Mouse (Mus musculus) limb, embryonic 13.5 days (tissue): ENCODE measurements around the gene Rab43. TPM values are rescaled to one million over a fixed set of nuclear protein-coding genes. Genes with fewer than 3 reads are reported as not detected.

Experiments used
- ATAC-seq: fragments of 200-750 bp; cut with Nextera tagmentation; 2 replicates; pipeline ENCODE4 v1.8.0; 2017; ENCODE audit warnings: low read depth, moderate number of reproducible peaks, moderate TSS enrichment; ENCODE audit not compliant: low FRiP score
- H3K27ac ChIP-seq: fragments of 300-500 bp; sonication (generic); 2 replicates; pipeline ENCODE4 v1.5.1; 2015; ENCODE audit warnings: inconsistent platforms, mild to moderate bottlenecking, moderate library complexity
- H3K27me3 ChIP-seq: fragments of 300-500 bp; sonication (generic); 2 replicates; pipeline ENCODE4 v1.6.1; 2015; ENCODE audit warnings: mild to moderate bottlenecking, inconsistent platforms
- H3K36me3 ChIP-seq: fragments of 300-500 bp; sonication (generic); 2 replicates; pipeline ENCODE4 v1.6.1; 2015; ENCODE audit warnings: inconsistent platforms, mild to moderate bottlenecking, moderate library complexity
- H3K4me1 ChIP-seq: fragments of 300-500 bp; sonication (generic); 2 replicates; pipeline ENCODE4 v1.6.1; 2015; ENCODE audit warnings: inconsistent platforms
- H3K4me2 ChIP-seq: fragments of 300-500 bp; sonication (generic); replicated peaks from 2 replicates; pipeline ENCODE4 v1.6.1; 2015; ENCODE audit warnings: inconsistent platforms, mild to moderate bottlenecking, moderate library complexity
- H3K4me3 ChIP-seq: fragments of 300-500 bp; sonication (generic); 2 replicates; pipeline ENCODE4 v1.5.1; 2015; ENCODE audit warnings: moderate library complexity, mild to moderate bottlenecking, inconsistent platforms
- H3K9ac ChIP-seq: fragments of 300-500 bp; sonication (generic); 2 replicates; pipeline ENCODE4 v1.6.1; 2015; ENCODE audit warnings: mild to moderate bottlenecking, inconsistent platforms
- H3K9me3 ChIP-seq: fragments of 300-500 bp; sonication (generic); 2 replicates; pipeline ENCODE4 v1.6.1; 2016; ENCODE audit warnings: inconsistent platforms
- WGBS: fragments of 180-500 bp; shearing (Covaris S2); methylation state at CpG from one replicate; pipeline ENCODE4 v1.1.7; 2015; 5-methylcytosine and 5-hydroxymethylcytosine counted together
- polyA plus RNA-seq: library from polyadenylated mRNA; unstranded; fragments of >200 nt; fragmentation: Nextera tagmentation; extraction: Ambion mirVana; gene quantifications from 2 replicates; pipeline ENCODE4 v1.2.1, GENCODE M21; 2015

The Rab43 gene
- polyA plus RNA-seq, 1 experiment from 2014 or later = 9.8 TPM

DNA sequence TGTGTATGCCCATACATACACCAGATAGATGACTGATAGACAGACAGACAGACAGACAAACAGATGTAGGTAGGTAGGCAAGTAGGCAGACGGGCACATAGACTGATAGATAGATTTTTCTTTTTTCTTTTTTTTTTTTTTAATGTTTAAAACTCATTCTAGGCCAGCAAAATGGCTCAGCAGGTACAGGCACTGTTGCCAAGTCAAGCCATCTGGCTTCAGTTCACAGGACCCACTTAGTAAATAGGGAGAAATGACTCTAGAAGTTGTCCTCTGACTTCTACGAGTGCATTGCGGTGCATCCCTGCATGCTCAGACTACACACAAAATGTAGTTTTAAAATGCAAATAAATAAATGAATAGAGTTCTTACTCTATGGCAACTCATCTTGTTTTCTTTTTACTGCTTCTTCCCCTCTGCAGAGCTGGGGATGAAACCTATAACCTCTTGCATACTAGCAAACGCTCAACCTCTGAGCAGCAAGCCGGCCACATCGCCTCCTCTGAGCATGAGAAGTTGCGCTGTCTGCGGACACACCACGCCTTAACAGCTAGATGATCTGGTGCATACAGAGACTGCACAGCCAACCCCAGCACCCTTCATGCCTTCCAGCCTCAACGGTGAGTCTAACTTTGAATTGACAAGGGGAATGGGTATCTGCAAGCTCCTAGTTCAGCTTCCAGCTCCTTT is 18.0 kb downstream of the Rab43 start:
- no peaks in the 10 kb centered on the region for H3K9me3 ChIP-seq
- no peak overlapping the region for H3K4me2 ChIP-seq
- no peak for ATAC-seq
- H3K9ac ChIP-seq = no peak overlapping the region
- H3K4me3 ChIP-seq = no peak overlapping the region
- peaks cover 32% of the 10 kb centered on the region for H3K36me3 ChIP-seq
- H3K27me3 ChIP-seq = no peaks in the 10 kb centered on the region
- H3K4me1 ChIP-seq = peaks cover 18% of the 10 kb centered on the region
- WGBS = 94% methylated on average over 10 of the region's 10 CpGs
- H3K27ac ChIP-seq = no peak overlapping the region

DNA sequence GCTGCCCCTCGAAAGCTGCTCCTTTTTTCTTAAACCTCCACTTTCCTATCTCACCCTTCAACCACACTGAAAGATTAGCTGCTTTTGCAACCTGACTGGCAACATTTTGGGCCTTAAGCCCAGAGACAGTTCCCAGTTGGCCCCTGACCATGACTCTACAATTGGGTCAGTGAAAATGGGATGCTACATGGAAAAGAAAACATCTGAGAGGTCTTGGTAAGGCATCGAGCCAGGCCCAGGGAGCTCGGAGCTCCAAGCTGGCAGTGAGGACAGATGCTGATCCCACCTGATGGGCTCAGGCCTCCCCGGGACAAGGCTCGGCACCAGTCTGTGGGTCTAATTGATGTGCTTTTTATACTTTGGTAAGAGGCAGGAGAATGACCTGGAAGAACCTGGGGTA is 20.1 kb downstream of the Rab43 start:
- 95% methylated on average over 5 of the region's 5 CpGs for WGBS
- no peak for ATAC-seq
- H3K27ac ChIP-seq = no peak overlapping the region
- no peak overlapping the region for H3K4me3 ChIP-seq
- H3K9me3 ChIP-seq = no peaks in the 10 kb centered on the region
- H3K4me1 ChIP-seq = peaks cover 11% of the 10 kb centered on the region
- peaks cover 28% of the 10 kb centered on the region for H3K36me3 ChIP-seq
- H3K27me3 ChIP-seq = no peaks in the 10 kb centered on the region
- no peak overlapping the region for H3K9ac ChIP-seq
- no peak overlapping the region for H3K4me2 ChIP-seq

DNA sequence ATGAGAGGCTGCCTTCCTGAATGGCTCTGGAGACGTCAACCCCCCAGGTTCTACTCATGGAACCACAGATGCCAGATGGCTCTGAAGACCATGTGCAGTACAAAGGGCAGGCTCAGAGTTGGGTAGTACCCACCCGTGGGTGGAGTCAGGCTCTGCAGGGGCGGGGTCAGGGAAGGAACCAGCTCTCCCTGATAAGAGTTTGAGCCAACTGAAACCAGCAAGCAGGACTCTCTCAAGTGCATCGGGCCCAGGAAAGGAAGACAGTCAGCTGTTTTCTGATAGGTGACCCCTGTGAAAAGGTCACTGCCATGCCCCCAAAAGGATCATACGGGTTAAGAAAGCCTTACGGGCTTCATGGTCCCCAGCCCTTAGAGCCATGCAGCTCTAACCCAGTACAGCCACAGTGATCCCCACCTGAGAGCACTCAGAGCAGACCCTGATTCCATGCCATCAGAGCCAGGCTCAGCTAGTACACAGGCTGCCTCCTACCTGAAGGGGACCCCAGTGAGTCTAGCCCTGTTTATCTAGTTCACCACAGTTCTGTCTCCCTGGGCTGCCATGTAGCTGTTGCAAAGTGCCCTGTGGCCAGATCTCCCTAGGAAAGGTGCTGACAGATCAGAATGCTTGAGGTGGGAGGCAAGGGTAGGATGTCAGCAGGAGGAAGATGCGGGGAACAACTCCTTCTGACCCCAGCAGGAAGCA is 21.0 kb downstream of the Rab43 start:
- Histone ChIP-seq H3K9ac (no peak overlapping the region), H3K4me2 (no peak overlapping the region), H3K36me3 (peaks cover 28% of the 10 kb centered on the region), H3K27ac (no peak overlapping the region), H3K9me3 (no peaks in the 10 kb centered on the region), H3K27me3 (no peaks in the 10 kb centered on the region), H3K4me1 (peaks cover 11% of the 10 kb centered on the region), H3K4me3 (no peak overlapping the region)
- 65% methylated on average over 7 of the region's 7 CpGs for WGBS
- no peak for ATAC-seq

DNA sequence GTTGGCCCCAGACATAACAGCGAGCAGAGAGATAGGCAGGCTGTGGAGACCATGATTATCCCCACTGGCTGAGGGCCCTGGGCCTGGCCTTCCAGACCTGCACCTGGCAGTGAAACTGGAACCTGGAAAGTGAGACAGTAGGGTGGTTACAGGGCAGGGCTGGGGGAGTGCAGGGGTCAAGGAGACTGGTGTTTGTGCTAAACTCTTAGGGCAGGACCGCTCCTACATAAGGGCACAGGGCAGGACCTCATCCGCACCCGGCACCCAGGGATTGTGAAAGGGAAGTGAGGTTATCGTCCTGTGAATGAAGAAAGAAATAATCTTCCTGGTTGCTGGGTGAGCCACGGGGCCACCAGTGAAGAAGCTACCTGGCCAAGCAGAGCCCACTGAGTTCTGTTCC is 22.2 kb downstream of the Rab43 start:
- Histone ChIP-seq H3K27ac (no peak overlapping the region; the same call in 1 of the 2 replicates), H3K9me3 (no peaks in the 10 kb centered on the region), H3K9ac (peak overlapping the region; percentile 50), H3K4me3 (no peak overlapping the region), H3K36me3 (peaks cover 28% of the 10 kb centered on the region), H3K4me2 (no peak overlapping the region), H3K4me1 (peaks cover 11% of the 10 kb centered on the region), H3K27me3 (no peaks in the 10 kb centered on the region)
- ATAC-seq = no peak
- WGBS = 93% methylated on average over 6 of the region's 6 CpGs

DNA sequence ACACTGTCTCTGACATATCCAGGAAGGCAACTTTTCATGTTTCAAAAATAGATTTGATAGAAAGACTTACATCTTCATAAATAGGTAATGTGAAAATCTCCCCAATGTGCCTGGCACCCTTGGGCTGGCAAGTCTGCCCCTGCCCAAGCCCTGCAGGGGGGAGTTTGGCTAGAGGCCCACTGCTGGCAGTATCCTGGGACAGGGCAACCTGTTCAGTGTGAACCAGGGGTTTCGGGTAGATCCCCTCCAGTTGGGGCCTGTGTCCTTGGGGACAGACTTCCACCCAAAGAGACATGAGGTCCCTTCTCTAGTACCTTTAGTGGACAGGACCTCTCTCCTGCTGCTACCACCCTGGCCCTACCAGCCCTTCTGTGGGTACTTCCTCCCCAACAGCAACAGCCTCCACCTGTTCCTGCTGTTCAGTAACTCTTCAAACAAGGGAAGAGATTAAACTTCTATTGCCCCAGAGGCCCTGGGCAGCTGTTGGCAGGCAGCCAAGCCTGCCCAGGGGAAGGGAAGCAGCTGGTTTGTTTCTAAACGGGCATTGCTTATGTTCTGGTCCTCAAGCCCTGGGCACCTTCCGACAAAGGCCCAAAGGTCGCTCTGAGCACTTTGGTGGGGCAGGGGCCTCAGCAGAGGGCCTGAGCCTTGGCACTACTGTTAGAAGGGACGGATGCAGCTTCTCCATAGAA is 22.9 kb downstream of the Rab43 start:
- no peak for ATAC-seq
- 46% methylated on average over 5 of the region's 5 CpGs for WGBS
- Histone ChIP-seq H3K9me3 (no peaks in the 10 kb centered on the region), H3K27me3 (no peaks in the 10 kb centered on the region), H3K36me3 (peaks cover 28% of the 10 kb centered on the region), H3K9ac (peak overlapping the region; percentile 50; the same call in 1 of the 2 replicates), H3K27ac (no peak overlapping the region; the same call in 1 of the 2 replicates), H3K4me2 (no peak overlapping the region), H3K4me3 (no peak overlapping the region), H3K4me1 (peaks cover 11% of the 10 kb centered on the region)

DNA sequence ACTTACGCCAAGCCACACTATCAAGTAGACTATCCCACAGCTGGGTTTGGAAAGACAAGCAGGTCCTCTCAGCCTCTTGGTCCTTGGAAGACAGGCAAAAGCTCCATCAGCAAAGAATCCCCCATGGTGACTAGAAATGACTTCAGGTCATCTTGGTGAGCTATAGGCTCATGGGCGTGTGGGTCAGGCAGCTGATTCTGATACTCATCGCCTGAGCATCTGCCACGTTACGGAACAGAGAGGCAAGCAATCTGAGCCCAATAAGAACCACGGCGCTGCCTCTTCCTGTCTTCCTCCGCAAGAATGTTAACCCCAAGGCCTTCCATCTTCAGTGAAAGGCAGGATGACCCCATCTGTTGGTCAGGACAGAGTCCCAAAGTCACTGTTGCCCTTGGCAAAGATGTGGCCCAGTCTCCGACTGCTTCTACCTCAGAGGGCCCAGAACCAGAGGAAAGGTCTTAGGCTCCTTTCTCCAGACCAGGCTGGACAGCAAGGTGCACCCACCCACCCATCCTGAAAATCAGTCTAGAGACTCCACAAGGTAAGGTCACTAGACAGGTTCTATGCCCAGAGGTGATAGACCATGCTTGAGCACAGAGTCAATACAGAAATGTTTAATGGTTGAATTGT is 23.6 kb downstream of the Rab43 start:
- no peak overlapping the region for H3K9ac ChIP-seq
- peaks cover 24% of the 10 kb centered on the region for H3K36me3 ChIP-seq
- no peak overlapping the region for H3K4me3 ChIP-seq
- no peak overlapping the region for H3K27ac ChIP-seq
- no peak overlapping the region for H3K4me2 ChIP-seq
- 93% methylated on average over 9 of the region's 9 CpGs for WGBS
- no peaks in the 10 kb centered on the region for H3K27me3 ChIP-seq
- H3K9me3 ChIP-seq = no peaks in the 10 kb centered on the region
- ATAC-seq = no peak
- H3K4me1 ChIP-seq = peaks cover 11% of the 10 kb centered on the region

DNA sequence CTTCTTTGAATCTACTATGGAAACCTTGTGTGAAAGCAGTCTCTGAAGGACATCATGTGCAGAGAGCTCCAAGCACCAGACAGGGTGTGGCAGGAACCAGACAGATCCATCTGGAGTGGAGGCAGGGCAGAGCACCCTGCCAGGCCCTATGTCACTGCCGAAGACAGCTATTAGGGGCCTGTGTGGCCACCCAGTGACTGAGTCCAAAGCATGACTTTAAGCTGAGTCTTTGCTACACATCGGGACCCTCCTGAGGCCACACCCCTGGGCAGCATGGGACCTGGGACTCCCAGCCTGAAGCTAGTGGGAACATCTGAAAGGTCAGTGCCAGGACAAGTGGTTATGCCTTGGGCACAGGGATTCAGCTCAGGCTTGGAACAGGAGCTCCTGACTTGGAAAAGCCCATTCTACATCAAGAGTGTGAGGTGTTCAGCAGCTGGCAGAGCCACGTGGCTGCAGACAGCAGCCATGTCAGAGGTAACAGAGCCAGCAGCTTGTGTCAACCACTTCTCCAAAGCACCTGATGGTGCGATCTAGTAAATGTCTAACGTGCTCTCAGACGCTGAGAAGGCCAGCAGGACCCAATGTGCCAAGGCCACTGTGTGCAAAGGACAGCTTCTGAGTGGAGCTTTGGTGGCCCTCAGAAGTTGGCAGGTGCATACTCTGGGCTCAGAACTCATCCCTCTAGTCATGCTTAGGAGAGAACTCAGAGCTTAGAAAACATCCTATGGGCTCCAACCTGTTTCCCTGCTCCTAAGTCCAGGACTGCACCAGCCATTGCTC is 24.7 kb downstream of the Rab43 start:
- Histone ChIP-seq H3K4me3 (no peak overlapping the region), H3K27ac (no peak overlapping the region), H3K4me2 (no peak overlapping the region), H3K9ac (no peak overlapping the region), H3K4me1 (peaks cover 11% of the 10 kb centered on the region), H3K27me3 (no peaks in the 10 kb centered on the region), H3K36me3 (peaks cover 14% of the 10 kb centered on the region), H3K9me3 (no peaks in the 10 kb centered on the region)
- ATAC-seq = no peak
- WGBS = 81% methylated on average over 6 of the region's 6 CpGs

DNA sequence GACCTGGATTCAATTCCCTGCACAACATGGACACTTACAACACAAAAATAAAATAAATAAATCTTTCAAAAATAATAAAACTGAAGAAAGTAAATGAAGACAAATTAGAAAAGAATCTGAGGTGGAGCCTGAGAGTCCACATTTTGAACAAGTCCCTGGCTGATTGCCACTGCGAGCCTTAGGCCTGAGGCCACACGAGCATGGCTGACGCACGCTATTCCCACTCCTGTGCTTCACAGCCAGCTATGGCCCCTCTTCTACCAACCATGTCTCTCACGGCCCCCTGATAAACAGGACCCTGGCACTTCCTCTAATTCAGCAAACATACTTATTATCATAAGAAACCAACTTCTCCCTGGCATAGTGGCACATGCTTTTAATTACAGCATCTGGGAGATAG is 25.3 kb downstream of the Rab43 start:
- WGBS = 87% methylated on average over 5 of the region's 5 CpGs
- H3K4me1 ChIP-seq = peaks cover 11% of the 10 kb centered on the region
- ATAC-seq = no peak
- no peak overlapping the region for H3K9ac ChIP-seq
- no peak overlapping the region for H3K4me2 ChIP-seq
- H3K4me3 ChIP-seq = no peak overlapping the region
- H3K36me3 ChIP-seq = peaks cover 7% of the 10 kb centered on the region
- H3K27ac ChIP-seq = no peak overlapping the region
- no peaks in the 10 kb centered on the region for H3K27me3 ChIP-seq
- H3K9me3 ChIP-seq = no peaks in the 10 kb centered on the region

DNA sequence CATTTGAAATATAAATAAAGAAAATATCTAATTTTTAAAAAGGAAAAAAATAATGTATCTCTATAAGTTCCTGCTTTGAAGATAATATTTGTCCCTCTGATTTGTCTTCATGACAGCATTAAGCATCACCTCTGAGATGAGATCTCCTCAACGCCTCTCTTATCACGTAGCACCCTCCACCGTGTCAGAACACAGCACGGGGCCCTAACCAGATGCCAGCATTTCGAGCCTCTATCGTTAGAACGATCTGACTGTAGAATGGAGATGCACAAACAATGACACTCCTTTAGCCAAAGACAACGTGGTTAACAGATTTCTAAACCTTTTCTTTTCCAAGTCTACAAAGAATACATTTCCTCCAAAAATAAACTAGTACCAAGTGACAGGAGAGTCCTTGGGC is 27.9 kb downstream of the Rab43 start:
- H3K36me3 ChIP-seq = no peaks in the 10 kb centered on the region
- no peak for ATAC-seq
- H3K4me1 ChIP-seq = peaks cover 3% of the 10 kb centered on the region
- no peak overlapping the region for H3K4me3 ChIP-seq
- H3K27ac ChIP-seq = no peak overlapping the region
- no peak overlapping the region for H3K9ac ChIP-seq
- no peaks in the 10 kb centered on the region for H3K9me3 ChIP-seq
- no peak overlapping the region for H3K4me2 ChIP-seq
- 79% methylated on average over 8 of the region's 8 CpGs for WGBS
- no peaks in the 10 kb centered on the region for H3K27me3 ChIP-seq

DNA sequence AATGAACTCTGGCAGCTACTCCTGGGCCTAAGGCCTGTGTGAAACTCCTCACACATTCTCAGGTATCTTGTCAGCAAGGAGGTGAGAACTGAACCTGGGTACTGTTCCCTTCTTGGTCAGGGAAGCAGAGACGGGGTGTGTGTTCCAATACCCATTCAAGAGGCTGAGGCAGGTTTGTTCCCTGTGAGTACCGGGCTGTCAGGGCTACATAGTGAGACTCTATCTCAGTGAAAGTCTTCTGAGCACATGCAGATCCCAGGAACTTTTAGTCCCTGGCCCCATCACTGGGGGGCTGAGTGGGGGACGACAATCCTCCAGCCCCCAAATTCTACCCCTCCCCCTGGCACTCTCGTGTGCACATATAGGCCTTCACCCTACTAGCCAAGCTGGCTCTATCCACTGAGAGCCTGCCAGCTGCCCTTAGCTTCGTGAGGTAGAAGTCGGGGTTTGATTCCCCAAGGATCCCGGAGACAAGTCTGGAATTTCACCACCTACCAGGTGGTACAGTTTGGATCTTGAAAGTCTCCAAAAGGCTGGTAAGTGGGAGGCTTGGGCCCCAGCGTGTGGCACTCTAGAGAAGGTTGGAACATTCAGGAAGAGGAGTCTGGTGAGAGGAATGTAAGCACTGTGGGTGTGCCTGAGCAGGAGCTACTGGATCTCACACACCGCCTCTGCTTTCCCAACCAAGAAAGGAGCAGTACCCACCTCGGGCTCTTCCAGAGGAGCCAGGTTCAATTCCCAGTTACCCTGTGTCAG is 31.2 kb downstream of the Rab43 start:
- no peak for ATAC-seq
- H3K36me3 ChIP-seq = no peaks in the 10 kb centered on the region
- no peaks in the 10 kb centered on the region for H3K9me3 ChIP-seq
- WGBS = 79% methylated on average over 10 of the region's 10 CpGs
- no peak overlapping the region for H3K4me2 ChIP-seq
- H3K27ac ChIP-seq = no peak overlapping the region
- no peaks in the 10 kb centered on the region for H3K27me3 ChIP-seq
- H3K4me1 ChIP-seq = peaks cover 8% of the 10 kb centered on the region; the same call in 1 of the 2 replicates
- H3K9ac ChIP-seq = no peak overlapping the region
- H3K4me3 ChIP-seq = no peak overlapping the region
